Mouse (Mus musculus) MEL (cell line): ENCODE data around the gene Hagh. TPM values are rescaled to one million over a fixed set of nuclear protein-coding genes. Genes with fewer than 3 reads are reported as not detected.

Experiments used
- DNase-seq: peaks from one replicate; pipeline ENCODE4 v3.0.0; 2011; ENCODE audit warnings: low read depth, low spot score
- H3K27ac ChIP-seq: 2 replicates; pipeline ENCODE4 v1.5.1; 2012; ENCODE audit warnings: low read depth, mild to moderate bottlenecking, control low read depth, low read length, moderate library complexity; ENCODE audit not compliant: control insufficient read depth
- H3K27me3 ChIP-seq, 2 experiments: fragments of 150-350 bp in 1 of 2; sonication (generic) in 1 of 2; 2 replicates each; pipeline ENCODE4 v1.6.1; 2012; ENCODE audit warnings: low read length in 2 of 2, mild to moderate bottlenecking in 2 of 2, improper control_type of control experiment in 1 of 2, moderate library complexity in 1 of 2; ENCODE audit not compliant: insufficient read depth in 2 of 2, control insufficient read depth in 1 of 2
- H3K36me3 ChIP-seq, 2 experiments: 2 replicates each; pipeline ENCODE4 v1.6.1; 2012 to 2014; ENCODE audit warnings: low read length in 2 of 2, improper control_type of control experiment in 1 of 2, inconsistent platforms in 1 of 2, mild to moderate bottlenecking in 1 of 2; ENCODE audit not compliant: insufficient read depth in 2 of 2, control insufficient read depth in 1 of 2
- H3K4me1 ChIP-seq, 2 experiments: fragments of 150-350 bp in 1 of 2; sonication (generic) in 1 of 2; 2 replicates each; pipeline ENCODE4 v1.6.1; 2012; ENCODE audit warnings: low read length in 2 of 2, improper control_type of control experiment in 1 of 2, mild to moderate bottlenecking in 1 of 2; ENCODE audit not compliant: insufficient read depth in 2 of 2, control insufficient read depth in 1 of 2
- H3K4me3 ChIP-seq, 2 experiments: fragments of 150-350 bp in 1 of 2; sonication (generic) in 1 of 2; 2 replicates each; pipeline ENCODE4 v1.5.1; 2012; ENCODE audit warnings: low read depth in 2 of 2, low read length in 2 of 2, mild to moderate bottlenecking in 2 of 2, moderate library complexity in 2 of 2, control low read depth in 1 of 2, improper control_type of control experiment in 1 of 2; ENCODE audit not compliant: control insufficient read depth in 1 of 2, insufficient read depth in 1 of 2
- H3K79me2 ChIP-seq: 2 replicates; pipeline ENCODE4 v1.6.1; 2012; ENCODE audit warnings: mild to moderate bottlenecking, low read length, moderate library complexity; ENCODE audit not compliant: control insufficient read depth, poor library complexity, insufficient read depth
- H3K9ac ChIP-seq: 2 replicates; pipeline ENCODE4 v1.6.1; 2012; ENCODE audit warnings: low read depth, mild to moderate bottlenecking, control low read depth, low read length, moderate library complexity; ENCODE audit not compliant: control insufficient read depth, poor library complexity, severe bottlenecking
- H3K9me3 ChIP-seq: fragments of 150-350 bp; sonication (generic); replicated peaks from 2 replicates; pipeline ENCODE4 v1.6.1; 2012; ENCODE audit warnings: mild to moderate bottlenecking, low read length, improper control_type of control experiment, moderate library complexity; ENCODE audit not compliant: insufficient read depth
- BHLHE40 ChIP-seq: IDR thresholded peaks from 2 replicates; pipeline ENCODE4 v1.6.1; 2012; ENCODE audit warnings: low read depth, mild to moderate bottlenecking, inconsistent platforms, low read length, improper control_type of control experiment, borderline replicate concordance
- CHD2 ChIP-seq: IDR thresholded peaks from 2 replicates; pipeline ENCODE4 v1.6.1; 2011; ENCODE audit warnings: low read length, improper control_type of control experiment
- CTCF ChIP-seq, 3 experiments: IDR thresholded peaks in 2 of 3; conservative IDR thresholded peaks in 1 of 3; 2 replicates each; pipeline ENCODE4 v1.5.1; 2011 to 2012; ENCODE audit warnings: low read length in 3 of 3, low read depth in 2 of 3, mild to moderate bottlenecking in 2 of 3, improper control_type of control experiment in 1 of 3, inconsistent platforms in 1 of 3, mixed read lengths in 1 of 3, moderate library complexity in 1 of 3; ENCODE audit not compliant: control insufficient read depth in 1 of 3, insufficient read depth in 1 of 3, poor library complexity in 1 of 3, severe bottlenecking in 1 of 3
- ELF1 ChIP-seq: IDR thresholded peaks from 2 replicates; pipeline ENCODE4 v1.6.1; 2014; ENCODE audit warnings: low read depth, mild to moderate bottlenecking, inconsistent platforms, low read length, improper control_type of control experiment, moderate library complexity
- EP300 ChIP-seq, 2 experiments: IDR thresholded peaks; 2 replicates each; pipeline ENCODE4 v1.6.1; 2011; ENCODE audit warnings: improper control_type of control experiment in 2 of 2, low read length in 2 of 2, low read depth in 1 of 2, mild to moderate bottlenecking in 1 of 2
- GABPA ChIP-seq: IDR thresholded peaks from 2 replicates; pipeline ENCODE4 v1.6.1; 2012; ENCODE audit warnings: low read depth, mild to moderate bottlenecking, inconsistent platforms, low read length, improper control_type of control experiment, moderate library complexity
- GATA1 ChIP-seq: IDR thresholded peaks from 2 replicates; pipeline ENCODE4 v1.6.1; 2011; ENCODE audit warnings: low read depth, low read length, improper control_type of control experiment
- HCFC1 ChIP-seq: IDR thresholded peaks from 2 replicates; pipeline ENCODE4 v1.6.1; 2012; ENCODE audit warnings: low read depth, mild to moderate bottlenecking, inconsistent platforms, low read length, improper control_type of control experiment, moderate library complexity
- KAT2A ChIP-seq: conservative IDR thresholded peaks from 2 replicates; pipeline ENCODE4 v1.6.1; 2012; ENCODE audit warnings: low read depth, low read length, improper control_type of control experiment, inconsistent platforms
- MAFK ChIP-seq: IDR thresholded peaks from 2 replicates; pipeline ENCODE4 v1.6.1; 2011; ENCODE audit warnings: low read depth, mild to moderate bottlenecking, low read length, improper control_type of control experiment, borderline replicate concordance
- MAX ChIP-seq: IDR thresholded peaks from 2 replicates; pipeline ENCODE4 v1.6.1; 2011; ENCODE audit warnings: low read length, improper control_type of control experiment
- MAZ ChIP-seq: IDR thresholded peaks from 2 replicates; pipeline ENCODE4 v1.6.1; 2012; ENCODE audit warnings: low read depth, mild to moderate bottlenecking, inconsistent platforms, low read length, improper control_type of control experiment
- MEF2A ChIP-seq: IDR thresholded peaks from 2 replicates; pipeline ENCODE4 v1.6.1; 2014; ENCODE audit warnings: low read depth, mild to moderate bottlenecking, inconsistent platforms, low read length, improper control_type of control experiment; ENCODE audit not compliant: poor library complexity, insufficient replicate concordance, severe bottlenecking; ENCODE audit errors: extremely low read depth
- MXI1 ChIP-seq: IDR thresholded peaks from 2 replicates; pipeline ENCODE4 v1.6.1; 2011; ENCODE audit warnings: mild to moderate bottlenecking, low read depth, low read length, improper control_type of control experiment
- MYB ChIP-seq: IDR thresholded peaks from 2 replicates; pipeline ENCODE4 v1.6.1; 2011; ENCODE audit warnings: mild to moderate bottlenecking, low read depth, low read length, improper control_type of control experiment
- MYC ChIP-seq: IDR thresholded peaks from 2 replicates; pipeline ENCODE4 v1.6.1; 2011; ENCODE audit warnings: low read depth, mild to moderate bottlenecking, low read length, improper control_type of control experiment, moderate library complexity
- NRF1 ChIP-seq: IDR thresholded peaks from 2 replicates; pipeline ENCODE4 v1.6.1; 2014; ENCODE audit warnings: low read depth, mild to moderate bottlenecking, inconsistent platforms, low read length, improper control_type of control experiment, moderate library complexity; ENCODE audit not compliant: poor library complexity, insufficient read depth, severe bottlenecking
- POLR2A ChIP-seq, 2 experiments: IDR thresholded peaks; 2 replicates each; pipeline ENCODE4 v1.6.1; 2011 to 2012; ENCODE audit warnings: low read length in 2 of 2, mild to moderate bottlenecking in 2 of 2, control low read depth in 1 of 2, improper control_type of control experiment in 1 of 2, low read depth in 1 of 2, moderate library complexity in 1 of 2; ENCODE audit not compliant: control insufficient read depth in 1 of 2, insufficient read depth in 1 of 2, poor library complexity in 1 of 2
- POLR2AphosphoS2 ChIP-seq: IDR thresholded peaks from 2 replicates; pipeline ENCODE4 v1.6.1; 2011; ENCODE audit warnings: low read length, improper control_type of control experiment
- POLR2AphosphoS5 ChIP-seq: IDR thresholded peaks from 2 replicates; pipeline ENCODE4 v1.6.1; 2012; ENCODE audit warnings: low read depth, borderline replicate concordance, mild to moderate bottlenecking, inconsistent platforms, low read length, moderate library complexity, mixed read lengths
- SIN3A ChIP-seq: IDR thresholded peaks from 2 replicates; pipeline ENCODE4 v1.6.1; 2012; ENCODE audit warnings: low read length, improper control_type of control experiment, inconsistent platforms
- SMC3 ChIP-seq: IDR thresholded peaks from 2 replicates; pipeline ENCODE4 v1.6.1; 2011; ENCODE audit warnings: low read depth, low read length, improper control_type of control experiment
- TBP ChIP-seq: IDR thresholded peaks from 2 replicates; pipeline ENCODE4 v1.8.0; 2011; ENCODE audit warnings: low read depth, low read length, improper control_type of control experiment
- TCF12 ChIP-seq: IDR thresholded peaks from 2 replicates; pipeline ENCODE4 v1.6.1; 2014; ENCODE audit warnings: low read depth, mild to moderate bottlenecking, inconsistent platforms, low read length, improper control_type of control experiment, moderate library complexity
- USF1 ChIP-seq: IDR thresholded peaks from 2 replicates; pipeline ENCODE4 v1.6.1; 2014; ENCODE audit warnings: low read depth, mild to moderate bottlenecking, inconsistent platforms, low read length, improper control_type of control experiment, moderate library complexity
- USF2 ChIP-seq, 2 experiments: IDR thresholded peaks; 2 replicates each; pipeline ENCODE4 v1.6.1; 2011 to 2012; ENCODE audit warnings: improper control_type of control experiment in 2 of 2, low read length in 2 of 2, borderline replicate concordance in 1 of 2, inconsistent platforms in 1 of 2, low read depth in 1 of 2, mild to moderate bottlenecking in 1 of 2; ENCODE audit not compliant: insufficient read depth in 1 of 2
- ZMIZ1 ChIP-seq: IDR thresholded peaks from 2 replicates; pipeline ENCODE4 v1.6.1; 2012; ENCODE audit warnings: low read depth, mild to moderate bottlenecking, inconsistent platforms, low read length, improper control_type of control experiment, moderate library complexity
- polyA plus RNA-seq, 2 experiments: library from polyadenylated mRNA; stranded (reverse) in 1 of 2; unstranded in 1 of 2; fragments of >175 nt in 1 of 2; fragments of >200 nt in 1 of 2; gene quantifications; 2 replicates each; pipeline versions ENCODE4 v1.2.1 to v1.2.4; 2012; ENCODE audit warnings: low replicate concordance in 2 of 2, low read depth in 1 of 2; ENCODE audit not compliant: insufficient read length in 2 of 2, insufficient read depth in 1 of 2, missing spikeins in 1 of 2
- total RNA-seq: library from RNA; depleted of rRNA; stranded (reverse); fragments of 300-350 nt; gene quantifications from 2 replicates; pipeline ENCODE4 v1.2.3, GENCODE M21; 2012

Hagh gene
- total and polyA plus RNA-seq, 3 experiments: 37.5 to 49.6 TPM; not detected in 1

- Histone ChIP-seq H3K4me1 (peaks cover 0 to 19% of the 10 kb centered on the region in 2 experiments; a peak in 2 of 4 replicates), H3K27me3 (no peaks in the 10 kb centered on the region), H3K9ac (no peak overlapping the region), H3K27ac (no peak overlapping the region), H3K9me3 (no peaks in the 10 kb centered on the region), H3K79me2 (no peaks in the 10 kb centered on the region; the same call in 1 of the 2 replicates), H3K4me3 (no peak overlapping the region), H3K36me3 (peaks cover 0 to 10% of the 10 kb centered on the region in 2 experiments; a peak in 2 of 4 replicates)
- TF ChIP-seq TBP (peak; percentile 47; the same call in 1 of the 2 replicates), KAT2A (no peak), NRF1 (no peak), POLR2AphosphoS5 (no peak), SMC3 (peak; percentile 42), MYC (peak; percentile 60; the same call in 1 of the 2 replicates), GATA1 (no peak), CTCF (IDR thresholded peaks at IDR 0.05 in 2 of 3, conservative IDR thresholded peaks at IDR 0.05 in 1 of 3; ENCODE audit: control insufficient read depth in 1 of 3, insufficient read depth in 1 of 3, low read depth in 2 of 3, low read length in 3 of 3, poor library complexity in 1 of 3, severe bottlenecking in 1 of 3) (peak in 2 of 3 experiments; percentile 7 to 51; a peak in 2 of 6 replicates), MAFK (no peak), USF2 (IDR thresholded peaks at IDR 0.05; ENCODE audit: borderline replicate concordance in 1 of 2, insufficient read depth in 1 of 2, low read depth in 1 of 2, low read length in 2 of 2) (no peak)
- peak; percentile 55 for DNase-seq
Measured at GRCm38 (mm10) chr17:24800524-24800923, 39.4 kb upstream of the Hagh start.

DNA sequence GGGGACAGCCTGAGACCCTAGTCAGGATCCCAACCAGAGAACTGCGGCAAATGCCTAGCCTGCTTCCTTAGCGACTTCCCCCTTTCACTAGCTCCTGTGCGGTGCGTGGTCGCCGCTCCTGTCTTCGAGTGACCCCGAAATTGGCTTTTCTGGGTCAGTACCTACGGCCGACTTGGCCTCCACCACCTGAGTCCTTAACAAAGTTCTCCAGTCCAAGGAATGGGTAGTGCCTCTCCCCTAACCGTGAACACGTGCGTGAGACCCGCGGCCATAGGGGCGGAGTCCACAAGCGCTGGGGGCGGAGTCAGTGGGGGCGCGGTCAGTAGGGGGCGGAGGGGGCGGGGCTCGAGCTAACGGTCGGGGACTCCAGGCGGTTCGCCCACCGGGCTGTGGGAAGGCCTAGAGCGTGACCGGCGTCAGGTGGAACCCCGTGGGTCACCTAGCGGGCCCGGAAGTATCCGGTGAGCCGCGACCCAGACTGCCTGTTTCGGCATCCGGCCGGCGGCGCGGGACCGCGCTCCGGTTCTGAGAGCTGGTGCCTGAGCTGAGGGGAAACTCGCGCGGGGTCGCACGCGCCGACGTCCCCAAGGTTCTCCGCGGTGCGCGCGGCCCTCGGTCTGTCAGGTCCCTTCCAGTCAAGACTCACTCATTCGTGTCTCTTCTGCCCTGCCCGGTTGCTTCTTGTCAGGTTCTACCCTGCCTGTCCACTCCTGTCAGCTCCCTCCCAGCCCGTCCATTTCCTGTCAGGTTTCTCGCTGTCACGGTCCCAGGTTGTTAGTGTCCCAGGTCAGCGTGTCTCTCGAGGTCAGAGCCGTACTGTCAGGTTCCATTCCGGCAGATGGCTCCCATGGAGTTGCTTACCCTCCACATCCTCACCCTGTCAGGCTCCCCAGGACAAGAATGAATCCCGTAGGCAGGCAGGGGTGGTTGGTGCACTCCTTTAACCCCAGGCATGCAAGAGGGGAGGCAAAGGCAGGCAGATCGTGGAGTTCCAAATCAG lies 35.7 kb upstream of the Hagh start, which contains the start of gene Meiob:
Gene Meiob (plus strand): TSS at position 338 of the 1,000 bp plus-strand sequence.
- DNase-seq: peak; percentile 91
- Histone ChIP-seq H3K9me3 (no peaks in the 10 kb centered on the region), H3K27ac (peak within 1 kb of the TSS; percentile 51), H3K4me1 (peaks cover 0 to 9% of the 10 kb centered on the region in 2 experiments; a peak in 1 of 4 replicates), H3K27me3 (peaks cover 0 to 3% of the 10 kb centered on the region in 2 experiments; a peak in 2 of 4 replicates), H3K4me3 (peak within 1 kb of the TSS; percentile 79 to 82), H3K79me2 (no peaks in the 10 kb centered on the region; the same call in 1 of the 2 replicates), H3K36me3 (peaks cover 0 to 4% of the 10 kb centered on the region in 2 experiments; a peak in 2 of 4 replicates), H3K9ac (peak within 1 kb of the TSS; percentile 87)
- TF ChIP-seq MXI1 (peak; percentile 99), MAFK (no peak), GABPA (no peak), POLR2AphosphoS2 (peak; percentile 87), MYB (peak; percentile 76), TCF12 (no peak; the same call in 1 of the 2 replicates), EP300 (IDR thresholded peaks at IDR 0.05; ENCODE audit: low read depth in 1 of 2, low read length in 2 of 2) (peak in 1 of 2 experiments; percentile 24; a peak in 1 of 4 replicates), POLR2AphosphoS5 (no peak), ELF1 (peak; percentile 32; the same call in 1 of the 2 replicates), CHD2 (no peak), HCFC1 (peak; percentile 54; the same call in 1 of the 2 replicates), SIN3A (peak; percentile 87), MAZ (0 out of 2 replicates have a peak, but pooled peaks have one; percentile 51), MYC (peak; percentile 96), MEF2A (no peak), TBP (peak; percentile 59; the same call in 1 of the 2 replicates), MAX (peak; percentile 96), BHLHE40 (peak; percentile 75), ZMIZ1 (peak; percentile 56; the same call in 1 of the 2 replicates), USF1 (peak; percentile 59; the same call in 1 of the 2 replicates), POLR2A (IDR thresholded peaks at IDR 0.05; ENCODE audit: control insufficient read depth in 1 of 2, insufficient read depth in 1 of 2, low read depth in 1 of 2, low read length in 2 of 2, poor library complexity in 1 of 2) (peak; percentile 62 to 90)
